Mouse (Mus musculus): ENCODE data around the gene Bcat2.
A peak's percentile ranks its signal among the peaks of the same experiment; 100 is the strongest.

Bcat2 gene

DNA sequence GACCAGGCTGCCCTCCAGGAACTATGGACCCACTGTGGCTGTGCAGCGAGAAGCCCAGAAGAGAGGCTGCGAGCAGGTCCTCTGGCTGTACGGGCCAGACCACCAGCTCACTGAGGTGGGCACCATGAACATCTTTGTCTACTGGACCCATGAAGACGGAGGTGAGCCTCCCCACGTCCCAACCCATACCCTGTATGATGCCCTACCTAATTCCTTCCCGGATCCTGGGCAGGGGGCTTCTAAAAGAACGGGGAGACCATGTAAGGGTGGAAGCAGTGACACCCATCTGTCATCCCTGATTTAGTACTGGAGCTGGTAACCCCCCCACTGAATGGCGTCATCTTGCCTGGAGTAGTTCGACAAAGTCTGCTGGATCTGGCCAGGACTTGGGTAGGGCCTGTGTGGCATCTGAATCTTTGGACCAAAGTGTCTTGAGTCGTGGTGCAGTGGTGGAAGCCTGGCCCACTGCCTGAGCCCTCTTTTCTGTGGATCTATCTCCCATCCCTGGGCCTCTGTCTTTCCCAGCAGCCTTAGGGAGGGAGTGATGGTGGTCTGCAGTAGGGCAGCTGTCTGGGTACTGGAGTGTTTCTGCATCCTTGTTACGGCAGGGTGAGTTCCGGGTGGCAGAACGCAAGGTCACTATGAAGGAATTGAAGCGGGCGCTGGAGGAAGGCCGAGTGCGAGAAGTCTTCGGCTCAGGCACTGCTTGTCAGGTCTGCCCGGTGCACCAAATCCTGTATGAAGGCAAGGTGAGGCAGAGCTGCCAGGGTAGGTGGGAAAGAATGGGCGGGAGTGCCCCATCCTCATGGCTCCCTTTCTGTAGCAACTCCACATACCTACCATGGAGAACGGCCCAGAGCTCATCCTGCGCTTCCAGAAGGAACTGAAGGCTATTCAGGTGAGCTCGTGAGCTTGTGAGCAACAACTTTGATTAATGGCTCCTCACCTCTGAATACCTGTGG is 18.0 kb downstream of the Bcat2 start:
- no peak for DNase-seq (ENCODE audit: low read depth, low spot score)

DNA sequence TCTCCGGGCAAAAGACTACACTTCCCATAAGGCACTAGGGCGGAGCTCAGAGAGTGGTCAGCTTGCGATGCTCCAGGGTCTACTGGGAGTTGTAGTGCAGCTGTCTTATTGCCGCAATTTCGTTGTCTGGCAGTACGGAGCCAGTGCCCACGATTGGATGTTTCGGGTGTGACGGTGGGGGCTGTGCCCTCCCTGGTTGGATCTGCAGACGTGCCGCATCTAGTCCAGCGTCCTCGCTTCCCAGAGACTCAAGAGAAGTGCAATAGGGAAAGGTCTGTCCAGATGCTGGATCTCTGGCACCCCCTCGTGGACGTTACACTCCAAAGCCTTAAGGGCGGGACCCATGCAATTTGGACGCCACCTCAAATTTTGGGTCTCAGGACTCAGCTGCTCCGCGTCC is 19.2 kb downstream of the Bcat2 start:
- peak; percentile 69 for DNase-seq (ENCODE audit: low read depth, low spot score)

DNA sequence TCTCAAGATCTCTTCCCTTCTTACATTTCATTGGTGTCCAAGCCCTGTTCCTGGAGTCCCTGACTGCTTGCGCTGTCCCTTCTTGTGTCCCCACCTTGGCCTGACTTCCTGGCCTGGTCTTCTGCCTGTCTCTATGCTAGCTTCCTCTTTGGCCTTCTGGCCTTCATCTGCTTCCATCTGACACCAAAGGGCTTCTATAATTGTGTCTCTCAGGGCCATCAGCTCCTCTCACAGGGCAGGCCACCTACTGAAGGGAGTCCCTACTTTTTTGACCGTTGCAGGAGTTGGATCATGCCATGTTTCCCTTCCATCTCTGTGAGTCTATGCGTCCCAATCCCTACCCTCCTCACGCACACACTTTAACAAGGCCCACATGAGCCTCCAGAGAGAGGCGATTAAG is 19.9 kb downstream of the Bcat2 start:
- DNase-seq (ENCODE audit: low read depth, low spot score) = no peak

DNA sequence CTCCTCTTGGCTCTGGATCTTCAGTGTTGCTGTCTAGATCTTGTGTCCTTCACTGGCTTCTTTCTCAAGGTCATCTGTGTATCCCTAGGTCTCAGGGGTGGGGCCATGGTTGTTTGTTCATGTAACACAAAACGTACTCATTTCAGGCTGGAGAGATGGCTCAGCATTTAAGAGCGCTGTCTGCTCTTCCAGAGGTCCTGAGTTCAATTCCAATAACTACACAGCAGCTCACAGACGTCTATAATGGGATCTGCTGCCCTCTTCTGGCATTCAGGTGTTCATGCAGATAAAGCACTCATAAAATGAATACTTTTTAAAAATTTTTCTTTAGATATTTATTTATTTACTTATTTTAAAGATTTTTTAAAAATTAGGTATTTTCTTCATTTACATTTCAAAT is 20.9 kb downstream of the Bcat2 start:
- DNase-seq (ENCODE audit: low read depth, low spot score) = no peak

DNA sequence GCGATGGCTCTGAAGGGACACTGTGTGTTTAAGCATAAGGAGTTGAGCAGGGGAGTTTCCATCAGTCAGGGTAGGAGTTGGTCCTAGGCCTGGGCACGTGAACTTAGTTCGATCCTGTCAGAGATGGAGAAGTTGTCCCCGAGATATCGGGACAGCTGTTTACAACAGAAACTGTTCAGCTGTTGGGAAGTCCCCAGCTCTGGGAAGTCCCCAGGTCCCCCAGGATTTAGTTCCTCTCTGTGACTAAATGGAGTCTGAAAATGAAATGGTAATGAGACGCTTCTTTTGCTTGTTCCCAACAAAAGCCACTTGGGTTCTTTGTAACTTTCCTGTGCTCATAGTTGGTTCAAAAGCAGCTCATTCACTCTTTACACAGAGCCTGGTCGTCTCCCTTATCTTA is 21.9 kb downstream of the Bcat2 start:
- no peak for DNase-seq (ENCODE audit: low read depth, low spot score)

DNA sequence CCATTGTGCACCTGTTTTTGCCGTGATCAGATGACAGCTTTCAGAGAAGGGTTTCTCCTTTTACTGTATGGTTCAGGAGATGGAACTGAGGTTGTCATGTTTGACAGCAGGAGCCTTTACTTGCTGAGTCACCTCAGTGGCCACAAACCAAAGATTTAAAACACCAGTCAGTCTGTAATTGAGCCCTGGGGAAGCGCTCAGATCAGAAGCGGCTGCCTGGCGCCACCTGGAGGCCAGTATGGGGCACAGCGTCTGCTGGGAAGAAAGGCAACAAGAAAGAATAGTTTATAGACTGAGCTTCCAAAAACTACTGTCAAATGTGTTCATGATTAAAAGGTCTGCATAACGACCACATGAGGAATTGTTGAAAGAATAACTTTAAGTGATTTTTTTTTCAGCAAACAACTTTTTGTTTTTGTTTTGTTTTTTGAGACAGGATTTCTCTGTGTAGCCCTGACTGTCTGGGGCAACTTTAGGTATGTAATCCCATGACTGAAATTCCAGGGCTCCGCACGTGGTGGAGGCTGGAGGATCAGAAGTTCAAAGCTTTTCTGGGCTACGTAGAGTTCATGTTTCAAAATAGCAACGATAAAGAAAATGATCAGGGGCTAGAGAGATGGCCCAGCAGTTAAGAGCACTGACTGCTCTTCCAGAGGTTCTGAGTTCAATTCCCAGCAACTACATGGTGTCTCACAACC is 23.3 kb downstream of the Bcat2 start:
- DNase-seq (ENCODE audit: low read depth, low spot score) = peak; percentile 46

DNA sequence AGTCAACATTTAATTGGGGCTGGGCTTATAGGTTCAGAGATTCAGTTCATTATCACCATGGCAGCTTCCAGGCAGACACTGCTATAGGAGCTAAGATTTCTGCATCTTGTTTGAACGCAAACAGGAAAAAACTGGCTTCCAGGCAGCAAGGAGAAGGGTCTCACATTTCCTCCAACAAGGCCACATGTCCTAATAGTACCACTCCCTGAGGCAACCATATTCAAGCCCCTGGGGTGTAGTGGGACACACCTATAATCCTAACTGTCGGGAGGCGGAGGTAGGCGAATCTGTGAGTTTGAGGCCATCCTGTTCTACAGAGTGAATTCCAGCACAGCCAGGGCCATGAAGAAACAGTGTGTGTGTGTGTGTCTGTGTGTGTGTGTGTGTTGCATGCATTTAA is 25.2 kb downstream of the Bcat2 start:
- DNase-seq (ENCODE audit: low read depth, low spot score) = no peak

DNA sequence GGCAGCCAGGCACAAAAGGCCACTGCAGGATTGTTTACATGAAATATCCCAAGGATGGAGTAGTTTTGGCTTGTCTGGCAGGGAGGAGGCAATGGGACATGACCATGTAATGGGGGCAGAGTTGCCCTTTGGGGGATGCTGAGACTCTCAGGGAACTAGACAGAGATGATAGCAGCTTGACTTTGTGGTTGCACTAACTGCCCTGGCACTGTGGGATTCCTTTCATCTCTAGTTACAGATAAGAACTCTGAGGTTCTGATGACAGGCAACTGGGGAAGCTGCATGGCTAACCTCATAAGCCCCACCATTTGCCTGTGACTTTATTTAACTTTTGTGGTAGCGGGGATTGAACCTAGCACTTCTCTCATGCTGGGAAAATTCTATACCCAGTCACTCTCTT is 26.2 kb downstream of the Bcat2 start:
- no peak for DNase-seq (ENCODE audit: low read depth, low spot score)

DNA sequence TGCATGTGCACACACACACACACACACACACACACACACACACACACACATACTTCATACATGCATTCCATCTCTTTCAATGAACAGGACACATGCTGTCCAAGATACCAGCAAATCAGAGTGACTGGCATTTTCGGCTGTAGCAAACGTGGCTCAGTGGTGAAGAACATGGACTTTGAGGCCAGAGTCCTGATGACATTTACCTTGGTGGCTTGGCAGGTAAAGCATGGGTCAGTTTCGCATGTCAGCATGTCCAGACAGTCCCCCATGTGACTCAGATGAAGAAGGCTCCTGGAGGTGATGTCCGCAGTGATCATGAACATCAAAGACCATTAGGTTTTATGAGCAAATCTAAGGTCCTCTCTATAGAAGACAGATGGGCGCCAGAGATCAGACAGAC is 27.1 kb downstream of the Bcat2 start:
- no peak for DNase-seq (ENCODE audit: low read depth, low spot score)

DNA sequence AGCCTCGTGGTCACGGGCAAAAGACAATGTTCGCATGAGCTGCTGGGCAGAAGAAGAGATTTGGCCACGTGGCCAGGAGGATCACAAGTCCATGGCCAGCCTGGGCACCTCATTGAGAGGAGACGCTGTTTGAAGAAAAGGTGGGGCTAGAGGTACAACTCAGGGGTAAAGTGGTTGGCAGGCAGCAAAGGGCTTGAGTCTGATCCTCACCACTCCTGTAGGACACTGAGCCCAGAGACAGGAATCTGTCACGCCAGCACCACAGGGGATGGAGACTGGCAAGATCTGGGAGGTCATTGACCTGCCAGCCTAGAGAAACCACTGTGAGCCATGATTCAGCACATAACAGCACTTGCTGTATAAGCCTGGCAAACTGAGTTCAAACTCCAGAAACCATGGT is 27.6 kb downstream of the Bcat2 start:
- no peak for DNase-seq (ENCODE audit: low read depth, low spot score)

DNA sequence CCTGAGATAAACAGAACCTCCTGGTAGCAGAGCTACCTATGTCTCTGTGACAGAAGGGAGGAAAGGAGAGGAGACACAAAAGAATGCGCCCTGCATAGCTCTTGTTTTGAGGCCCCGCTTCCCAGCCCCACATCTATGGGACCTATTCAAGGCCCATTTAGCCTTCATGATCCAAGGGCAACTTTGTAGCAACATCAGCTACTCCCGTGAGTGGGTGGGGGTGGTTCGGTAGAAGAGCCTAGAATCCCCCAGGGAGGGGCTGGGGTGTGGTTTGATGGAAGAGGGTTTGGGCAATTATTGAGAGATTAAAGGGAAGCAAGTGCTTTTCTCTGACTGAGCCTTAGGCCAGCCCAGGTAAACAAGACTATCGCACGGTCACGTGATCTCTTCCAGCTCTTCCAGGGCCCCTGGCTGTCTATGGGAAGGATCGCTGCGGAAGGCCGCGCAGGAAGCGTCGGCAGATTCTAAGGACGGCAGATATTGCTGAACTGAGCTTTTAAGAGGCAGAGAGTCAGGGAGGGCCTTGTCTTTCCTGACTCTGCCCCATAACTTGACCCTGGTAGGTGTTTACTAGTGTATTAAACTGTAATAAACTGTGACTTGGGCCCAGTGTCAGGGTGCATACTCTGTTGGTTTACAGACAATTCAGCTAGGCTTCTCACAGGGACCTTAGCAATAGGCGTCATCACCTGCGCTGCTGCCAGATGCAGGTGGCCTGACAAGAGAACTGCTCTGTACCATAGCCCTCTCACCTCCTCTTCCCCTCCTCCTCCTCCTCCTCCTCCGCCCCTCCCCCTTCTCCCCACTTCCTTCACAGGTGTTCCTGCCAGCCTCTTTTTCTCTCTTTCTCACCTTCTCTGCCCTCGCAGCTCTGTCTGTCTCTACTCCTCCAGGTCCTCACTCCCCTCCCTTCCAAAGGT is 29.3 kb downstream of the Bcat2 start:
- DNase-seq (ENCODE audit: low read depth, low spot score) = no peak

DNA sequence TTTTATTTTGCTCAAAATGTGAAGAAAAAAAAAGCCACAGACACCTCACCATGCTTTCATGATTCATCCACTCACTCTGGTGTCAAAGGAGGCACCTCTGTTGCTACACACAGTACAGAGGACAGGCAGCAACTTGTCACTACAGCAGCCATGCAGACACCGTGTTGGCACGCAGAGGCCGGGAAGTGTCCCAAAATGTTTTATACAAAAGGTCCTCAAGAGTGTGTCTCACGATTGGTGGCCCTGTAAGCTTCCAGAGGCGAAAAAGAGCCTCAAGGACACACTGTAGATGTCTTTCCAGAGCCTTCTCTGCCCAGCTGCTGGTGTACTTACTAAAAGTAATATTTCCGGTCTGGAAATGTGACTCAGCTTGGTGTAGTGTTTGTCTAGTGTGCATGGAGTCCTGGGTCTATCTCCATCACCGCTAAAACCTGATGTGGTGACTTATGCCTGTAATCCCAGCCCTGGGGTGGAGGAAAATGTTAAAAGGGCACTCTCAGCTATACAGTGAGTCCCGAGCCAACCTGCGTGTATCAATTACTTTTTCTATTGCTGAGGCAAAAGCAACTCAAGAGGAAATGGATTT is 35.8 kb downstream of the Bcat2 start:
- no peak for DNase-seq (ENCODE audit: low read depth, low spot score)

DNA sequence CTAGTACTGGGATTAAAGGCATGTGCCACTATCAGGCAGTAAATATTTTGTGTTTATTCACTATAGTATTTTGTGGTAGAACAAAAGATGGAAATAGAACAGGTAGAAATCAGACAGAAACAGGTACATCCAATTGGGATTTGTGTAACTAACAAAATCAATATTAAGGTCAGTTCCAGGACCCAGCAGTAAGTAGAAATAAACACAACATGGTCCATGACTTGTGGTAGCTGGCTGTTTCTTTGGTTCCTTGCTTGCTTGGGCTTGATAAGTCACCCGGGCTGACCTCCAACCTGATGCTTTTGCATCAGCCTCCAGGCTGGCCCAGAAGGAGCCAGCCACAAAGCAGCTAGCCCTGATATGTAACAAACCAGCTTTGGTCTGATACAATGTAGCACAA is 39.6 kb downstream of the Bcat2 start:
- no peak for DNase-seq (ENCODE audit: low read depth, low spot score)

DNA sequence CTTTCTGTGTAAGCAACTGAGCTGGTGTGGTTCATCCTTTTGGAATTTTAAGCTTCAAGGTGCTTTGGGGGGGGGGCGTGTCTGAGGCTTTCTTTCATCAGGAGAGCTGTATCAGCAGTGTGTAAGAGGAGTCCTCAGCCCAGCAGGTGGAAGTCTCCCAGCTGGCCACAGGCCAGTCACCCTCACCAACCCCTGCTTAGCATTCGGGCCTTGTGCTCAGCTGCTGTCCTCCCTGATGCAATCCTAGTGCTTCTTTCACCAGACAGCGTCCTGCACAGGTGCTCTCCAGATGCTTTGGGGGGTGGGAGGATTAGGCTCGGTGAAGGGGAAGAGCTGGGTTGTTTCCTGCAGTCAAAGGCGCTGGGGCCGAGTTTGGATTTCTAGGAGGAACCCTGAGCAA is 46.3 kb downstream of the Bcat2 start:
- no peak for DNase-seq (ENCODE audit: low read depth, low spot score)

DNA sequence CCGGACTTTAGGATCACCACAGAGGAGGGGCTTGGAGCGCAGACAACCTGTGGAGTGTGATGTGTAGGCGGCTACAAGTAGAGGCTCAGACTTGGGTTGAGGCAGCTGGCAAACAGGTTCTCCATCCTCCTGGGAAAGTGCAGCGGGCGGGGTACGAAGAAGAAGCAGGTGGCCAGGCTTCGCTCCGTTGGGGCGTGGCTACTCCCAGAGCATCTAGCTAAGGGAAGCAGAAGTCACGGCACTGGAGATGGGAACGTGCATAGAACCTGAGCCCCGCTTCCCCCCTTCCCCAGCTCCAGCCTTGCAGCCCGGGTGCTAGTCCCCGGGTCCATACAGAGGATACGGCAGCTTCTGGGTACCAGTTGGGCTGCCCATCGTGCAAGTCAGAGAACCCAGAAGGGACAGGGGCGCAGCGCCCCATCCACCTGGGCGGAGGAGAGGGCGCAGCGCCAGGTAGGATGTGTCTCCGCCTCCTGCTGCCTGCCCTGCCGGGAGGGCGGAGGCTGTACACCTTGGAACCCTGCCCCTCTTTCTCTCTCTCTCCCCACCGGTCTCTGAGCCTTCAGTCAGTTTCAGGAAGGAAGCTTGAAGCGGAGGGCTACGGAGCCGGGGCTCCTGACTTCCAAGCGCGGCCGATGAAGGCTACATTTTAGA is 47.2 kb downstream of the Bcat2 start, which contains the start of gene Fut1:
Fut1 (plus strand) TSS at position 248 of the 654 bp plus-strand sequence.
- DNase-seq (ENCODE audit: low read depth, low spot score) = no peak

DNA sequence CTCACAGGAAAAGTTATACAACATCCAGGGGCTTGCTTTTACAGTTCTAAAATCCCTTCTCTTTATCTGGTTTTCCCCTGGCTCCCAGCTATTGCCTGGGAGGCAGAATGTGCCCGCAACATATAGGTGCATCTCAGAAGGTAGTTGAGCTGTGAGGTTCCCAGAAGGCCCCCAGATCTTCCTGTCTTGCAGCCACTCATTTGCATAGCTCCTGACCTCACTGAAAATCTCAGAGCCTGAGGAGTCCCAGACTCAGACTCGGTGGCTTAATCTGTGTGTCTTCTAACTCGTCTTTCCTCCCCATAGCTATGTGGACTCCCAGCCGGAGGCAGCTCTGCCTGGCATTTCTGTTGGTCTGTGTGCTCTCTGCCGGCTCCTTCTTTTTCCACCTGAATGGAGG is 48.4 kb downstream of the Bcat2 start:
- no peak for DNase-seq (ENCODE audit: low read depth, low spot score)

DNA sequence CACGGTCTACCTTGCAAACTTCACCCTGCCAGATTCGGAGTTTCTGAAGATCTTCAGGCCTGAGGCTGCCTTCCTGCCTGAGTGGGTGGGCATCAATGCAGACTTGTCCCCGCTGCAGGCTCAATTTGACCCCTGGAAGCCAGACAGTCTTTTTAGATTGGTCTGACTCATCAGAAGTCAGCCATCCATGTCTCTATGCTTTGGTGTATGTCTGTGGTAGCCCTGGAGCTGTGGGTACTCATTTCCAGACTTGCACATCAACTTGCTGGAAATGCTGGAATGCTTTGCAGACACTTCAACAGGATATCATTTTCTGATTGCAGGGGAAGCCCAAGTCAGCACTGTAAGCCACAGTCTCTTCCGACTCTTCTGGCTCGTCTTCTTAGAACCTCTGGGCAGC is 49.6 kb downstream of the Bcat2 start:
- no peak for DNase-seq (ENCODE audit: low read depth, low spot score)

DNA sequence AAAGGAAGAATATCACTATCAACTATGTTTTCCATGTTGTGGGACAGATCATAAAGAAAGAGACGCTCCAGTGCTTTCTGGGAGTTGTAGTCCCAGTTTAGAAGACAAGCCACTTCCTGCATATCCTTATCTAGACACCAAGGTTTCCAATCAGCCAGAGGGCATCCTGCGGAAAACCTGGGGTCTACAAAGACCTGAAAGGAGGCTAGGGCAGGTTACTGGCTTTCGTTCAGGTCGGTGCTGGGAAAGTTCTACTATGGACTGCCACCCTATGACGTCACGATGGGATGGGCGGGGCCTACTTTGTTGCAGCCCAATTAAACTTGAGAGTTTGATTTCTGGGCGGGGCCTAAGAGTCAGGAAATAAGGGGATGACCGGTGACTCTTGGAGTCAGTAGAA is 51.5 kb downstream of the Bcat2 start, which contains the start of gene Izumo1:
Izumo1 (plus strand) TSS at position 369 of the 400 bp plus-strand sequence.
- peak; percentile 25 for DNase-seq (ENCODE audit: low read depth, low spot score)

DNA sequence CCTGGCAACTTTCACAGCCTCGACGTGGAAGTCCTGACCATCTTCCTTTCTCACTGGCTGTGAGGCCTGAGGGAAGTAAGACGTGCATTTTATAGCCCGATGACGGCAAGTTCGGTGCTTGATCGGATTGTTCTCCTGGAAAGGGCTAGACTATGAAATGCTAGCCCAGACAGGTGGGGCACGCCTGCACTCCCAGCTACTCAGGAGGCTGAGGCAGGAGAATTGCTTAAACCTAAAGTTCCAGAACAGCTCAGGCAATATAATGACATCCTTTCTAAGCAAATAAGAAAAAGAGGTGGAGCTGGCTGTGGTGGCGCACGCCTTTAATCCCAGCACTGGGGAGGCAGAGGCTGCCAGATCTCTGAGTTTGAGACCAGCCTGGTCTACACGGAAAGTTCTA is 53.6 kb downstream of the Bcat2 start:
- no peak for DNase-seq (ENCODE audit: low read depth, low spot score)

DNA sequence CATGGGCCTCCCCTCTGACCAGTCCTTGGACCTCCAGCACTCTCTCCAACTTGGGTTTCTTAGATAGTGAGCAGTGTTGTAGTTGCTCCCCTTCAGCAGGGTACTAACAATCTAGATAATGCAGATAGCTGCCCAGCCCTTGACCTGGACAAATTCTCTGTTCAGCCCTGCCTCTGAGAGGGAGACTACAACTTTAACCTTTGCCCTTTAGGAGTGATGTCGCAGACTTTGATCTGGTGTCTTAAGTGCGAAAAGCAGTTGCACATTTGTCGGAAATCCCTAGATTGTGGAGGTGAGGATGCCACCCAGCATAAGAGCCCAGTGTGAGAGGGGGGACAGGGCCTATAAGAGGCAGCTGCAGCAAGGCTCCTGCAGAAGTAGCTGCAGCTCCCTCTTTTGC is 54.8 kb downstream of the Bcat2 start:
- DNase-seq (ENCODE audit: low read depth, low spot score) = no peak

DNA sequence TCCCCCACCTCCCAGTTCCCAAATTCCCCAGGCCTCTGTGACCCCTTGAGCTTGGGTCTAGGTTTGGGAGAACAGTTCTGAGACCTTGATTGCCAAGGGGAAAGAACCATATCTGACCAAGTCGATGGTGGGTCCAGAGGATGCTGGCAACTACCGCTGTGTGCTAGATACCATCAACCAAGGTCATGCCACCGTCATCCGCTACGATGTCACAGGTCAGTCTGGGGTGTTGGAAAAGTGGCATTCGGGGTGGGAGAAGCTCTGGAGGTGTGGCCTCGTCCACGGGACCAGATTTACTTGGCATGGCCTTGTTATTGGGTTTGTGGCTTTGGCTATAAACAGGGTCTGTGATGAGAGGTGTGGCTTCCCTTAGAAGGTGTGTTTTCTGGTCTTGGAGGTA is 55.5 kb downstream of the Bcat2 start:
- DNase-seq (ENCODE audit: low read depth, low spot score) = no peak
